Mouse (Mus musculus): Measurements from ENCODE around the gene Mturn.

GRCm38 (mm10) chr6:54721252-54721635, 39.8 kb downstream of the Mturn start:
- no peak for TF ChIP-seq CTCF (IDR thresholded peaks at IDR 0.05; ENCODE audit: low read depth)
- TF ChIP-seq EP300 (IDR thresholded peaks at IDR 0.05; ENCODE audit: low read depth), result no peak
